Mouse (Mus musculus): ENCODE measurements around the gene Stk17b. TPM values are rescaled to one million over a fixed set of nuclear protein-coding genes. Genes with fewer than 3 reads are reported as not detected.
A peak's percentile ranks its signal among the peaks of the same experiment; 100 is the strongest.
"Not testable (repeated sequence)": the region's sequence is repeated elsewhere in the genome, so short reads cannot be mapped to it uniquely, and the experiment has no call there.

Gene Stk17b
- polyA plus RNA-seq, 1 experiment from 2014 or later, result 15.0 TPM

DNA sequence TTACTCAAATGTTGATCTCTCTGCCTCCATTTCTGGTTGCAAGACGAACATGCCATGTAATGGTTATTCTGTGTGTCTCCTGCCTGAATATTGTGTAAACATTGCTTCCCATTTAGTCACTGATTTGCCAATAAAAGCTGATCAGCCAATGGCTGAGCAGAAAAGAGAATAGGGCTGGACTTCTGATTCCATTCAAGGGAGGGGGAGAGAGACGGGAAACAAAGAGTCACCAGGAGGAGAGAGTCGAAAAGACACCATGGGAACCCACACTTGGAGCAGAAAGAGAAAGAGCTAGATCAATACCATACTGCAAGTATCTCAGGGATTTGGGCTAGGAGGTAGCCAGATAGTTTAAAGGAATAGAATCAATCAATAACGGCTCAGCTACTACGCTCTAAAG lies 75.4 kb downstream of the Stk17b start:
- H3K27ac ChIP-seq (ENCODE audit: low read depth, low read length); H3K27me3 ChIP-seq (replicated peaks; ENCODE audit: control insufficient read depth, insufficient read depth, low read length); ATAC-seq (replicated peaks; ENCODE audit: low FRiP score); H3K36me3 ChIP-seq (ENCODE audit: control insufficient read depth, insufficient read depth, low read length); H3K4me3 ChIP-seq (ENCODE audit: low read depth, low read length); H3K9ac ChIP-seq (ENCODE audit: low read depth, low read length); DNase-seq (ENCODE audit: low spot score); H3K4me2 ChIP-seq; H3K9me3 ChIP-seq (ENCODE audit: control insufficient read depth, low read length); H3K4me1 ChIP-seq (replicated peaks; ENCODE audit: control insufficient read depth, insufficient read depth, low read length): not testable (repeated sequence)
- WGBS, result 74% methylated on average over 5 of the region's 5 CpGs

DNA sequence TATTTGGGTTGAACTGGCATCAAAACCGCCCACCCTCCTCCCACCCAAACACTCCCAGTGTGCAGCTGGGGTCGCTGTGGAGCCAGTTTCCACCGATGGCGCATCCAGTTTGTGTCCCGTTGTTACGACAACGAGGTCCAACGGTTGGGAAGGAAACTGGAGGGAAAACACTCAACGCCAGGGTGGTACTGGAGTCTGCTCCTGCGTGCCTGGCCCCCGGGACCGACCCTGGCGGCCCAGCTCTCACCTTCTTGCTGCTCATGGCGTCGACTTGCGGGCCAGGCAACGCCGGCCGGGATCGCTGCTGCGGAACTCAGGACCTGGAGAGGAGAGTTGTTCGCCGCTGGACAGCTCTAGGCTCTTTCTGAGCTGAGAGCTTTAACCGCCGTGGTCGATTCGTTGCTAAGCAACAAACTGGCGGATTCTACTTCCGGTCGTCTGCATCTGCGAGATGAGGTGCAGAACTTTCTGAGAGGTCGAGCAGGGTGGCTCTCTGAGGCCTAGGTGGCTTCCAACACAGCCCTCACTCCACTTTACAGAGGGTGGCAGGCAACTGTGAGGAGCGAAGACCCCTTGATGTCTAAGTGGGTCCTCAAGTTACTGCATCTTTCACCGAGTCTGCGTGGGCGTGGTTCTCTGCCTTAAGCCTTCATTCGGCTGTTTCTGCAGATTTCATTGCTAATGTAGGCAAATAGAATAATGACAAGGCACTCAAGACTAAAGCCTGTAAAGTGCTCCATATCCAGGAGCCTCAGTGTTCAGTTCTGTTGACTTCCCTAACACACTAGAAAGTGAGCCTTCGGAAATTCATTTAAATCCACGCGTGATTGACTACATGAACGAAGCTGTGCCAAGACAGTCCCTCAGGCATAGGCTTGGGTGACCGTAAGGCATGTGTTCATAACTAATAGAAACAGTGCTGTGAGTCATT lies 78.3 kb downstream of the Stk17b start, which contains the start of gene Dnah7a:
Gene Dnah7a, minus strand, starts transcription at position 354 of the 931 bp plus-strand sequence.
- H3K36me3 ChIP-seq (ENCODE audit: control insufficient read depth, insufficient read depth, low read length), result no peaks in the 10 kb centered on the region
- 16% methylated on average over 42 of the region's 42 CpGs for WGBS
- H3K27me3 ChIP-seq (replicated peaks; ENCODE audit: control insufficient read depth, insufficient read depth, low read length), result no peaks in the 10 kb centered on the region
- H3K9ac ChIP-seq (ENCODE audit: low read depth, low read length), result 0 out of 2 replicates have a peak within 1 kb of the TSS, but pooled peaks have one; percentile 20
- peak within 1 kb of the TSS; percentile 87 for H3K4me2 ChIP-seq
- no peak within 1 kb of the TSS for H3K27ac ChIP-seq (ENCODE audit: low read depth, low read length)
- no peaks in the 10 kb centered on the region for H3K4me1 ChIP-seq (replicated peaks; ENCODE audit: control insufficient read depth, insufficient read depth, low read length)
- H3K4me3 ChIP-seq (ENCODE audit: low read depth, low read length), result peak within 1 kb of the TSS; percentile 47
- H3K9me3 ChIP-seq (ENCODE audit: control insufficient read depth, low read length), result no peaks in the 10 kb centered on the region
- peak; percentile 64 for DNase-seq (ENCODE audit: low spot score)
- peak; percentile 36; the same call in 1 of the 2 replicates for ATAC-seq (replicated peaks; ENCODE audit: low FRiP score)

Other genes starting within 250 kb of the Stk17b start
- 0.44 and 0.48 TPM in 2 replicates for gene Dnah7a, start 78.4 kb downstream of the Stk17b start, polyA plus RNA-seq (2014; fragmentation: Nextera tagmentation; extraction: Ambion mirVana)